Mouse (Mus musculus) limb, embryonic 12.5 days (tissue): ENCODE data around the gene Lhx5. TPM values are rescaled to one million over a fixed set of nuclear protein-coding genes. Genes with fewer than 3 reads are reported as not detected.

ENCODE experiments used
- ATAC-seq: fragments of 200-750 bp; cut with Nextera tagmentation; 2 replicates; pipeline ENCODE4 v1.8.0; 2017; ENCODE audit warnings: low read depth, moderate TSS enrichment; ENCODE audit not compliant: insufficient number of reproducible peaks, insufficient read depth, low FRiP score, low TSS enrichment
- H3K27ac ChIP-seq: fragments of 300-500 bp; sonication (generic); 2 replicates; pipeline ENCODE4 v1.5.1; 2016; ENCODE audit warnings: mild to moderate bottlenecking, moderate library complexity
- H3K27me3 ChIP-seq: fragments of 300-500 bp; sonication (generic); 2 replicates; pipeline ENCODE4 v1.6.1; 2016; ENCODE audit warnings: mild to moderate bottlenecking, moderate library complexity
- H3K36me3 ChIP-seq: fragments of 300-500 bp; sonication (generic); 2 replicates; pipeline ENCODE4 v1.6.1; 2016; ENCODE audit warnings: mild to moderate bottlenecking, moderate library complexity
- H3K4me1 ChIP-seq: fragments of 300-500 bp; sonication (generic); replicated peaks from 2 replicates; pipeline ENCODE4 v1.6.1; 2016
- H3K4me2 ChIP-seq: fragments of 300-500 bp; sonication (generic); 2 replicates; pipeline ENCODE4 v1.6.1; 2016; ENCODE audit warnings: mild to moderate bottlenecking, moderate library complexity
- H3K4me3 ChIP-seq: fragments of 300-500 bp; sonication (generic); replicated peaks from 2 replicates; pipeline ENCODE4 v1.5.1; 2016; ENCODE audit warnings: mild to moderate bottlenecking
- H3K9ac ChIP-seq: fragments of 300-500 bp; sonication (generic); replicated peaks from 2 replicates; pipeline ENCODE4 v1.6.1; 2016; ENCODE audit warnings: mild to moderate bottlenecking, moderate library complexity
- H3K9me3 ChIP-seq: fragments of 300-500 bp; sonication (generic); 2 replicates; pipeline ENCODE4 v1.6.1; 2016; ENCODE audit warnings: mild to moderate bottlenecking, moderate library complexity
- WGBS: fragments of 180-500 bp; shearing (Covaris S2); methylation state at CpG from one replicate; pipeline ENCODE4 v1.1.7; 2016; 5-methylcytosine and 5-hydroxymethylcytosine counted together
- polyA plus RNA-seq: library from polyadenylated mRNA; unstranded; fragments of >200 nt; fragmentation: Nextera tagmentation; extraction: Ambion mirVana; gene quantifications from 2 replicates; pipeline ENCODE4 v1.2.1, GENCODE M21; 2016

Lhx5 gene
- polyA plus RNA-seq, 1 experiment from 2014 or later, result not detected

GRCm38 (mm10) chr5:120433135-120433760 lies 1.7 kb downstream of the Lhx5 start:
- H3K9me3 ChIP-seq, result no peaks in the 10 kb centered on the region
- H3K4me1 ChIP-seq, result peaks cover 6% of the 10 kb centered on the region
- no peak for ATAC-seq
- H3K9ac ChIP-seq, result no peak overlapping the region
- H3K27ac ChIP-seq, result no peak overlapping the region
- peaks cover 98% of the 10 kb centered on the region for H3K27me3 ChIP-seq
- H3K36me3 ChIP-seq, result no peaks in the 10 kb centered on the region
- no peak overlapping the region for H3K4me2 ChIP-seq
- under 1% methylated on average over 13 of the region's 13 CpGs for WGBS
- H3K4me3 ChIP-seq, result no peak overlapping the region

- no peaks in the 10 kb centered on the region for H3K36me3 ChIP-seq
- H3K27me3 ChIP-seq, result peaks cover 98% of the 10 kb centered on the region
- H3K9me3 ChIP-seq, result no peaks in the 10 kb centered on the region
- H3K4me1 ChIP-seq, result peaks cover 6% of the 10 kb centered on the region
- H3K9ac ChIP-seq, result no peak overlapping the region
- WGBS, result 2% methylated on average over 21 of the region's 21 CpGs
- H3K27ac ChIP-seq, result no peak overlapping the region
- H3K4me2 ChIP-seq, result no peak overlapping the region
- H3K4me3 ChIP-seq, result no peak overlapping the region
- ATAC-seq, result no peak
Measured at GRCm38 (mm10) chr5:120434231-120434735, 2.8 kb downstream of the Lhx5 start.

DNA sequence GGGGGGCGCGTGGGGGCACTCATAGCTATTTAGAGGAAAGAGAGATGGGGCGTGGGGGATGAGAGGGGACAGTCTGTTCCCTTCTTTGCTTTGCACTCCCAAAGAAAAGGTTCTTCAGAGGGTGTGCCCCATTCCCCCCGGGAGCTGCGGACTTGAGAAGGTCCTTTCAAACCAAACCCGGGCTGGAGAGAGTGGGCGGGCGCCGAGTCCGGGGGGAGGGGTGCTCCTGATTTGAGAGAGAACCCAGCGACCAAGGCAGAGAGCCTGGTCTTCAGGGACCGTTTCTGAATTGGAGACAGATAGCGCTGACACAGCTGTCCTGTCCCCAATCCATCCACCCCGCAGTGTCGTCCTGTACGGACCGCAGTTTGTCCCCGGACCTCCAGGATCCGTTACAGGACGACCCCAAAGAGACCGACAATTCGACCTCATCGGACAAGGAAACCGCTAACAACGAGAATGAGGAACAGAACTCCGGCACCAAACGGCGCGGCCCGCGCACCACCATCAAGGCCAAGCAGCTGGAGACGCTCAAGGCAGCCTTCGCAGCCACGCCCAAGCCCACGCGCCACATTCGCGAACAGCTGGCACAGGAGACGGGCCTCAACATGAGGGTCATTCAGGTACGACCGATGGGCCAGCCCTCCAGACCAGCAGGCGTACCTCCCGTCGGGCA lies 3.6 kb downstream of the Lhx5 start:
- no peak overlapping the region for H3K27ac ChIP-seq
- H3K4me3 ChIP-seq, result 0 out of 2 replicates have a peak overlapping the region, but pooled peaks have one; percentile 37
- no peak for ATAC-seq
- H3K36me3 ChIP-seq, result no peaks in the 10 kb centered on the region
- no peak overlapping the region for H3K9ac ChIP-seq
- under 1% methylated on average over 44 of the region's 44 CpGs for WGBS
- H3K9me3 ChIP-seq, result no peaks in the 10 kb centered on the region
- H3K4me1 ChIP-seq, result peaks cover 9% of the 10 kb centered on the region
- H3K4me2 ChIP-seq, result no peak overlapping the region
- H3K27me3 ChIP-seq, result peaks cover 98% of the 10 kb centered on the region

GRCm38 (mm10) chr5:120435731-120436501 lies 4.4 kb downstream of the Lhx5 start:
- peak overlapping the region; percentile 54 for H3K4me2 ChIP-seq
- ATAC-seq, result no peak
- H3K36me3 ChIP-seq, result no peaks in the 10 kb centered on the region
- WGBS, result under 1% methylated on average over 47 of the region's 47 CpGs
- peak overlapping the region; percentile 37 for H3K4me3 ChIP-seq
- H3K27ac ChIP-seq, result no peak overlapping the region
- peaks cover 99% of the 10 kb centered on the region for H3K27me3 ChIP-seq
- H3K9me3 ChIP-seq, result no peaks in the 10 kb centered on the region
- H3K4me1 ChIP-seq, result peaks cover 13% of the 10 kb centered on the region
- H3K9ac ChIP-seq, result peak overlapping the region; percentile 18; the same call in 1 of the 2 replicates

GRCm38 (mm10) chr5:120436885-120437495 lies 5.5 kb downstream of the Lhx5 start:
- no peak overlapping the region for H3K4me3 ChIP-seq
- ATAC-seq, result no peak
- no peaks in the 10 kb centered on the region for H3K9me3 ChIP-seq
- no peak overlapping the region for H3K9ac ChIP-seq
- peaks cover 93% of the 10 kb centered on the region for H3K27me3 ChIP-seq
- under 1% methylated on average over 18 of the region's 18 CpGs for WGBS
- no peaks in the 10 kb centered on the region for H3K36me3 ChIP-seq
- H3K4me2 ChIP-seq, result no peak overlapping the region
- peaks cover 13% of the 10 kb centered on the region for H3K4me1 ChIP-seq
- H3K27ac ChIP-seq, result no peak overlapping the region

DNA sequence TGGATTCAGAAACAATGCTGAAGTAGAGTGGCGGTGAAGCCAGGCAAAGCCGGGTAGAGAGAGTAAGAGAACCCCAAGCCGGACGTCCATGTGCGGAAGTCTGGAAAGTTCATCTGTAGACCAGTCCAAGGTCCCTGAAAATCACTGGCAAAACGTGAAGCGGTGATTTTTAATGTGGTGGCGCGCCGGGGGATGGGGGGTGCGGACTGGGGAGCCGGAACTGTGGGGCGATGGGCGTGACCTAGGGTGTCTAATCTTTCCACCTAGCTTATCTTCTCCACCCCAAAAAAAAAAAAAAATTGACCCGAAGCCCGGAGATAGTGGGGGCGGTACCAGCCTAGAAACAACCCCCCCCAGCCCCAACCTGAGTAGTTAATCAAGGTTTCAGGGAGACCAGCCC lies 6.0 kb downstream of the Lhx5 start:
- H3K27ac ChIP-seq, result no peak overlapping the region
- H3K9ac ChIP-seq, result no peak overlapping the region
- peak overlapping the region; percentile 10; the same call in 1 of the 2 replicates for H3K4me3 ChIP-seq
- H3K27me3 ChIP-seq, result peaks cover 93% of the 10 kb centered on the region
- under 1% methylated on average over 17 of the region's 17 CpGs for WGBS
- peaks cover 13% of the 10 kb centered on the region for H3K4me1 ChIP-seq
- H3K9me3 ChIP-seq, result no peaks in the 10 kb centered on the region
- no peak for ATAC-seq
- H3K36me3 ChIP-seq, result no peaks in the 10 kb centered on the region
- no peak overlapping the region for H3K4me2 ChIP-seq

DNA sequence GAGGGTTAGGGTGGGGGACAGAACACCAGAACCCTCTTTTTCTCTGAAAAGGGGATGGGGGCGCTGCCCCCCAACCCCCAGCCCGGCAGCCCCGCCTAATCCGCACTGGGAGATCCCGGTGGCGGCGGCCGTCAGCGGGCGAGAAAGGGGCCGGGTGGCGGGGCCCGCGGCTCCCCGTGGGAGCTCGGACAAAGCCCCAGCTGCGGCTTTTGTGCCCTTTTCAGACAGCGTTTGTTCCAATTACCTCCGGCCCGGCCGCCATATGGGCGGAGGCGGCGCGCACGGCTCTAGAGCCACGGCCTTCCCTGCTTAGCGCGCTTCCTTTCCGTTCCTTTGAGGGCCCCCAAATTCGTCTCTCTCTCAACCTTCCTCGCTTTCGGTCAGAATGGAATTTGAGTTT lies 6.5 kb downstream of the Lhx5 start:
- Histone ChIP-seq H3K36me3 (no peaks in the 10 kb centered on the region), H3K4me1 (peaks cover 13% of the 10 kb centered on the region), H3K4me2 (no peak overlapping the region), H3K27ac (no peak overlapping the region), H3K9ac (no peak overlapping the region), H3K27me3 (peaks cover 93% of the 10 kb centered on the region), H3K9me3 (no peaks in the 10 kb centered on the region), H3K4me3 (peak overlapping the region; percentile 10; the same call in 1 of the 2 replicates)
- ATAC-seq, result no peak
- under 1% methylated on average over 33 of the region's 33 CpGs for WGBS

- H3K4me3 ChIP-seq, result no peak overlapping the region
- H3K4me1 ChIP-seq, result peaks cover 13% of the 10 kb centered on the region
- H3K27me3 ChIP-seq, result peaks cover 93% of the 10 kb centered on the region
- no peaks in the 10 kb centered on the region for H3K9me3 ChIP-seq
- H3K4me2 ChIP-seq, result no peak overlapping the region
- no peak overlapping the region for H3K27ac ChIP-seq
- H3K9ac ChIP-seq, result no peak overlapping the region
- no peak for ATAC-seq
- H3K36me3 ChIP-seq, result no peaks in the 10 kb centered on the region
- 2% methylated on average over 13 of the region's 13 CpGs for WGBS
Measured at GRCm38 (mm10) chr5:120438469-120438868, 7.0 kb downstream of the Lhx5 start.

- peaks cover 13% of the 10 kb centered on the region for H3K4me1 ChIP-seq
- peaks cover 93% of the 10 kb centered on the region for H3K27me3 ChIP-seq
- WGBS, result 1% methylated on average over 27 of the region's 27 CpGs
- H3K4me3 ChIP-seq, result peak overlapping the region; percentile 28; the same call in 1 of the 2 replicates
- ATAC-seq, result no peak
- H3K4me2 ChIP-seq, result no peak overlapping the region
- no peak overlapping the region for H3K27ac ChIP-seq
- no peaks in the 10 kb centered on the region for H3K36me3 ChIP-seq
- no peaks in the 10 kb centered on the region for H3K9me3 ChIP-seq
- H3K9ac ChIP-seq, result no peak overlapping the region
Measured at GRCm38 (mm10) chr5:120438991-120439710, 7.7 kb downstream of the Lhx5 start.

DNA sequence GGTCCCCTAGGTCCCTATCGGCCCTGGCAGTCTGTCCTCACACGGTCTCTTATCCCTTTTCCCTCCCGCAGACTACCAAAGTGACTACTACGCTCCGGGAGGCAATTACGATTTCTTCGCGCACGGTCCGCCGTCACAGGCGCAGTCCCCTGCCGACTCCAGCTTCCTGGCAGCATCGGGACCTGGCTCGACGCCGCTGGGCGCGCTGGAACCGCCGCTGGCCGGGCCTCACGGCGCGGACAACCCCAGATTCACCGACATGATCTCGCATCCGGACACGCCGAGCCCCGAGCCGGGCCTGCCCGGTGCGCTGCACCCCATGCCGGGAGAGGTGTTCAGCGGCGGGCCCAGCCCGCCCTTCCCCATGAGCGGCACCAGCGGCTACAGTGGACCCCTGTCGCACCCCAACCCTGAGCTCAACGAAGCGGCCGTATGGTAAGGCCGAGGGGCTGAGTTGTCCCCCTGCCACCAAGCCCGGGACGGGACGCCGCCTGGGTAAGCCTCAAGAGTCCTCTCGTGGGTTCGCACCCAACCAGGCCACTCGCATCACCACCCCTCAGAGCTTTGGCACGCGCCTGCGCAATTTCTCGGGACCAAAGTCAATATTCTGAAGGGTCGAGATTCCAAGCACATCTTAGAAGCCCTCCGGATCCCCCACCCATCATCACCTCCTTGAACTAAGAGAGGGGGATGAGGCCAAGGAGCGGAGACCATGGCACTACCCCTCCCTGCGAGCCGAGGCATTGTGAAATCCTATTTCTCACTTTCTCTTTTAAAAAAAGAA lies 8.6 kb downstream of the Lhx5 start:
- no peak overlapping the region for H3K9ac ChIP-seq
- H3K4me3 ChIP-seq, result peak overlapping the region; percentile 28

More for the DNA sequence above, 8.6 kb downstream of the Lhx5 start:
- H3K27me3 ChIP-seq, result peaks cover 93% of the 10 kb centered on the region
- H3K4me2 ChIP-seq, result peak overlapping the region; percentile 40
- no peaks in the 10 kb centered on the region for H3K9me3 ChIP-seq
- H3K4me1 ChIP-seq, result peaks cover 13% of the 10 kb centered on the region
- no peaks in the 10 kb centered on the region for H3K36me3 ChIP-seq
- no peak overlapping the region for H3K27ac ChIP-seq
- WGBS, result under 1% methylated on average over 61 of the region's 61 CpGs
- no peak for ATAC-seq
